In the genomic region with DNA sequence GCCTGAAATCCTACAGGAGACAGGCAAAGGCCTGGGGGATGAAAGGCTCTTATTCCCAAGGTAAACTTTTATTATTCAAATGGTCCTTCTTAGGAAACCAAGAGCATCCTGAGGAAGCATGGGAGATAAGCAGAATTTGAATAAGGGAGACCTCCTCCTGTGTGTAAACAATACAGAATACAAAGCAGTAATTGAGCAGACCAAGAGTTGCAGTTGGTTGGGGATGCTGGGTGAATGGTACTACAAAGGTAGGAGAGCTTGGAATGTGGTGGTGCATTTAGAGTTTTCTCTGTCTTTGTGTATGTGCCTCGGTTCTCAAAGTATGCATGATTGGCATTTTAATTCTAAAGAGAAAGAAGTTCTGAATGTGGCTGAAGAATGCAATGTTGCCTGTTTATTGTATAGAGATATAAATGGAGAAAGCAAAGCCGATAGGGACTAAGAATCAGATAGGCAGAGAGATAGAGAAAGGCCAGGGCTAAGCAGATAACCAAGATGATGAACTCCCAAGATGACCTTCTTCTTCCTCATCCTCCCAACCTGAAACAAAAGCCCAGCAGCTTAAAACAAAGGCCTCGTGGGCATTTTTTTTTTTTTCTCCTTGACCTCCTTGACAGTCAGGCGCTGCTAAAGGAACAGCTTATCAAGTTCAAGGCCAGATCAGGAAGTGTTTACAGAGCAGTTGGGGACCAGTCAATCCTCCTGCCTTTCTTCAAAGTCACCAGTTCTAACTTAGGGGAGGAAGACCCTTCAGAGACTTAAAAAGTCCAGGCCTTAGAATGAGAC, we compare ENCODE assay signal across 26 mouse cellular contexts.
DNase-seq lines count a peak whose midpoint lies in the region; ATAC-seq lines count a peak whose summit lies in the region.
"Had no signal": no experiment of that assay in that cellular context is flagged by ENCODE, and none has a peak within 500 bp of the region (broad histone marks: within the 10 kb centered on the region; RNA-seq: fewer than 3 reads in every experiment).

No protein-coding gene starts in this region.

- no peak for ATAC-seq in kidney, embryonic 16.5 days (ENCODE audit: low FRiP score, low TSS enrichment)
- ATAC-seq in CD4-positive, CD25-positive, alpha-beta regulatory T cell, adult 4 months: no peak
- ATAC-seq: activated CD4-positive, CD25-positive, alpha-beta regulatory T cell, adult 4 months; forebrain, embryonic 14.5 days; forebrain, postnatal 0 days; hindbrain, postnatal 0 days; inflammation-experienced regulatory T-cells, adult 6 months; intestine, embryonic 16.5 days had no signal

- no peak overlapping the region for H3K4me2 ChIP-seq in kidney, embryonic 16.5 days (replicated peaks; ENCODE audit: low read depth, low read length)
- H3K4me2 ChIP-seq: embryonic facial prominence, embryonic 12.5 days; embryonic facial prominence, embryonic 15.5 days; heart, embryonic 12.5 days; heart, embryonic 15.5 days; hindbrain, embryonic 14.5 days had no signal

- peaks cover 9% of the 10 kb centered on the region; the same call in 1 of the 2 replicates for H3K4me1 ChIP-seq in kidney, embryonic 16.5 days (ENCODE audit: insufficient read depth, low read length)
- H3K4me1 ChIP-seq: embryonic facial prominence, embryonic 12.5 days; embryonic facial prominence, embryonic 15.5 days; heart, embryonic 12.5 days; heart, embryonic 15.5 days had no signal

- no peaks in the 10 kb centered on the region for H3K36me3 ChIP-seq in kidney, embryonic 16.5 days (ENCODE audit: insufficient read depth, low read length)
- H3K36me3 ChIP-seq: embryonic facial prominence, embryonic 12.5 days; embryonic facial prominence, embryonic 15.5 days; heart, embryonic 12.5 days; heart, embryonic 15.5 days had no signal

- WGBS in kidney, embryonic 16.5 days: 57% methylated on average over 4 of the region's 4 CpGs

- no peak overlapping the region for H3K9ac ChIP-seq in kidney, embryonic 16.5 days (replicated peaks; ENCODE audit: low read length)
- H3K9ac ChIP-seq: embryonic facial prominence, embryonic 12.5 days; embryonic facial prominence, embryonic 15.5 days; forebrain, postnatal 0 days; heart, embryonic 12.5 days; heart, embryonic 15.5 days; hindbrain, embryonic 14.5 days had no signal

- H3K27me3 ChIP-seq in kidney, embryonic 16.5 days (ENCODE audit: insufficient read depth, low read length): no peaks in the 10 kb centered on the region
- H3K27me3 ChIP-seq: embryonic facial prominence, embryonic 12.5 days; embryonic facial prominence, embryonic 15.5 days; heart, embryonic 12.5 days; heart, embryonic 15.5 days had no signal

- H3K27ac ChIP-seq in kidney, embryonic 16.5 days (ENCODE audit: low read length): peak overlapping the region; percentile 69; the same call in 1 of the 2 replicates
- H3K27ac ChIP-seq: embryonic facial prominence, embryonic 12.5 days; embryonic facial prominence, embryonic 15.5 days; heart, embryonic 15.5 days; hindbrain, embryonic 14.5 days; hindbrain, postnatal 0 days had no signal

- peaks cover 13% of the 10 kb centered on the region for H3K9me3 ChIP-seq in kidney, embryonic 16.5 days (ENCODE audit: low read length)
- H3K9me3 ChIP-seq: embryonic facial prominence, embryonic 15.5 days; heart, embryonic 15.5 days had no signal

- DNase-seq in kidney, postnatal 25 days: no peak
- DNase-seq in ES-CJ7 (ENCODE audit: low read depth, low spot score) (peak; percentile 96), R1 (ENCODE audit: low read depth, low spot score) (peak; percentile 100)
- no peak for DNase-seq in urinary bladder, postnatal 10 days (ENCODE audit: low spot score)
- DNase-seq: adrenal gland, postnatal 10 days; adrenal gland, postnatal 36 days; cerebellum, adult 18-20 months; cerebellum, adult 9-11 months; cerebellum, postnatal 25 days; forebrain, postnatal 0 days; gastrocnemius, postnatal 25 days; heart, adult 18-20 months; heart, postnatal 14 days; heart, postnatal 4 days had no signal

- H3K4me3 ChIP-seq in kidney, embryonic 16.5 days (ENCODE audit: low read length): no peak overlapping the region
- H3K4me3 ChIP-seq: embryonic facial prominence, embryonic 12.5 days; embryonic facial prominence, embryonic 15.5 days; heart, embryonic 12.5 days; heart, embryonic 15.5 days had no signal

Comparison
In these comparisons a context has a peak if more than half of its experiments do, and no peak if none do; other contexts are left out.
1. DNase-seq: peak in ES-CJ7 (single experiment) and R1 (single experiment); none in kidney, postnatal 25 days (0 of 2) and urinary bladder, postnatal 10 days (single experiment).